Mouse (Mus musculus) T-helper 17 cell (primary cell): ENCODE results near the gene Nup160.

Experiments
- in situ Hi-C, 2 experiments: fragments of 300-600 bp; cut with MboI, MseI; formaldehyde crosslinking; loops; 1 replicate in 1 of 2; 2 replicates in 1 of 2; pipeline ENCODE4 v1.15.1; 2025; ENCODE audit warnings: high pct_unique_total_duplicates in 2 of 2

Nup160 gene

GRCm38 (mm10) chr2:90659639-90660038 is 17.4 kb upstream of the Nup160 start:
- in situ Hi-C loops, result loop anchor here in 1 of 2 experiments (25.0 kb wide), 1 partner anchor 472 kb away; no protein-coding TSS in a partner anchor

DNA sequence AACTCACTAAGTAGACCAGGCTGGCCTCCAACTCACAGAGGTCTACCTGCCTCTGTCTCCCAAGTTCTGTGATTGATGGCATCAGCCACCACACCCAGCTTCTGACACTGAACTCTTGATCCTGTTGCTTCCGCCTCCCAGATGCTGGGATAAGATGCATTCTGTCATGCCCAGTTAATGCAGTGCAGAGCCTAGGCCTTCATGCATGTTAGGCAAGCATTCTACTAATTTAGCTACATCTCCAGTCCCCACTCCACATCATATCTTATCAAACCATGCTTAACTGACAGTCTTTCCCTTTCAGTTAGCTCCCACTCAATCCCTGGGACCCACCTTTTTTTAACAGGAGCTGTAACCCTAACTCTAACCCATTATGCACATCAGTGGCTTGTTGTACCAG is 16.1 kb upstream of the Nup160 start:
- in situ Hi-C loops, result loop anchor here in 1 of 2 experiments (25.0 kb wide), 1 partner anchor 474 kb away; no protein-coding TSS in a partner anchor

- in situ Hi-C loops, result loop anchor here in 1 of 2 experiments (25.0 kb wide), 1 partner anchor 474 kb away; no protein-coding TSS in a partner anchor
Observed at GRCm38 (mm10) chr2:90661426-90661825, 15.6 kb upstream of the Nup160 start.

DNA sequence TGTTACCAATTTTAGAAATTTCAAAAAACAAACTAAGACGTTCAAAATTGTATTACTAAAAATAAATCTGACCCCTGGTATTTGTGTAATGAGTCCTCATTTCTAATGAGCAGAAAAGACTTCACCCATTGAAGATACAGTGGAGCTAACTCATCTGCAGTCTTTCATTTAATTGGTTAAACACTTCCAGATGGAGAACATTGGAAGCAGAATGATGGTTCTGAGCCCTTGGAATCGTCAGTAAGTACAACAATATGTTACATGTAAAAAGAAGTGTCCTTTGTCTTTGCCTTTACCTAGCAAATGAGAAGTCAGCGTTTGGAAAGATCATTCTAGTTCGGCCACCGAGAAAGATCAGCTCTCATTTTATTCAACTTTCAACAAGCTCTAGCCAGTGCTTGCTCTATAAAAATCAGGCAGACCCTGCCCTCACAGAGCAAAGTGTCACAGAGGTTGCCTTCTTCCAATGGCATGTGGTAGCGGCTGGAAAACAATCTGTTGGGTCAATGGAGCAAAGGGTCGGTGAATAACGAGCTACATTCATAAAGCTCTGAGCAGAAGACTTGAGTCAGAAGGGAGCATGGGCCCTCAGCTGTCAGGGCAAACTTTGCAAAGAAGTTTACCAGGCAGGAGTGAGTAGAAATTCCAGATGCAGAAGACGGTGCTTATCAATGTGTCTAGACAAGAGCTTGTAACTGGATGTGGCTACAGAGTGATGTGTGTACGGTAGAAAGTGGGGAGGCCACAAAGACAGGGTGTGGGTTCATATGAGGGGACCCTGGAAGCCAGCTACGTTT is 10.2 kb upstream of the Nup160 start:
- in situ Hi-C loops, result loop anchor here in 1 of 2 experiments (5.0 to 25.0 kb wide), 2 partner anchors 79 to 479 kb away; no protein-coding TSS in a partner anchor

DNA sequence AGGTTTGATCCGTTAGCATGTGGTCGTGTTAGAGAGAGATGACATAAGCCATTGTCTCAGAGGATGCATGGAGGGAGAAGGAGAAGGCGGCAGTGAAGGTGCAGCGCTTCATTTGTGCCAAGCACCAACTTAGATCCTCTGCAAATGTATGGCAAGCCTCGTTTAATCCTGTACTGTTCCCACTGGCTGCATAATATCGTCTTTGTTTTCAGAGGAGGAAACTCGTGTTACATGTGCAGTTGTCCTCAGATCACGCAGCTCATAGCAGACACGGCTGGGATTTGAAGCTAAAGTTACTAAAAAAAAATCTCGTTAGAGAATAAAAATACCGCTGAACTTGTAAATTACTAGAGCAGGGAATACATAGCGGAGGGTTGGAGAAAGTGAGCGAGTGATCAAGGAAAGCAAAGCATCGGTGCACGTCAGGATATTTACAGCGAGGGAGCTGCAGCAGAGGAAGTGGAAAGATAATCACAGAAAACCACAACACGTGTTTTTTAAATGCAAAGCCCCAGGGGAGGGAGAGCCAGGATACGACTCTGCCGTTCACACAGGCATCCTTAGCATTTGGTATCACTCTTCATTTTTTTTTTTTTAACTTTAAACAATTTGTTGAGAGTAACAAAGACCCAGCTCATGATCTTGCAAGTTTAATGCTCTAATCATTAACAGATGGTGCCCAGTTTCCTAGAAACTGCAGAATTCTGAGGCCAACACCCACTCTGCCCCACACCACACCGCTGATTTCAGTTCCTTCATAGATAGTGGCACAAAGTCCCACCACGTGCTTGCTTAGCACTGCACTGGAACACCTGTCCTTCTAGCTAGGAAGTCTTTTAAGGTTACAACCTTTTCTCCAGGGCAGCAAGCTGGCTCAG is 9.4 kb upstream of the Nup160 start:
- in situ Hi-C loops, result loop anchor here in 1 of 2 experiments (5.0 to 25.0 kb wide), 2 partner anchors 80 to 480 kb away; no protein-coding TSS in a partner anchor

DNA sequence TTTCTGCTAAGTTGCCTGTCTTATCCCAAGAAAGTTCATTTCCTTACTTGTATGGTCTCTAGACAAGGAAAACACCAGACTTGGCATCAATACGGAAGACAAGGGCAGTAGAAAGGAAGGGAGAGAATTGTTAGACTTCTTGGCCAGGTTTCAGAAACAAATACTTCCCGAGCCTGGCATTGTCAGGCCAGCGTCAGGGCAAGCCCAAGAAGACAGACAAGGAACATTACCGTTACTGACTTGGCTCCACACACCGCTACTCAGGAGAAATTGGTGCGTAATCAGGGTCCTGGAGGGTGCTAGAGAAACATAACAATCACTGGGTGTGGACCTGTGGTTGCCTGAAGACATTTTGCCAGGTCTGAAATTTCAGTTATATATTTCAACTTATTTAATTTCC is 6.7 kb upstream of the Nup160 start:
- in situ Hi-C loops, result loop anchor here in 1 of 2 experiments (10.0 to 25.0 kb wide), 2 partner anchors 483 to 1774 kb away; no protein-coding TSS in a partner anchor

- in situ Hi-C loops, result loop anchor here in 1 of 2 experiments (10.0 to 25.0 kb wide), 2 partner anchors 486 to 1771 kb away; no protein-coding TSS in a partner anchor
Observed at GRCm38 (mm10) chr2:90673339-90673738, 3.7 kb upstream of the Nup160 start.

- in situ Hi-C loops, result loop anchor here in 1 of 2 experiments (10.0 to 25.0 kb wide), 2 partner anchors 487 to 1770 kb away; no protein-coding TSS in a partner anchor
Observed at GRCm38 (mm10) chr2:90674555-90674954, 2.5 kb upstream of the Nup160 start.

DNA sequence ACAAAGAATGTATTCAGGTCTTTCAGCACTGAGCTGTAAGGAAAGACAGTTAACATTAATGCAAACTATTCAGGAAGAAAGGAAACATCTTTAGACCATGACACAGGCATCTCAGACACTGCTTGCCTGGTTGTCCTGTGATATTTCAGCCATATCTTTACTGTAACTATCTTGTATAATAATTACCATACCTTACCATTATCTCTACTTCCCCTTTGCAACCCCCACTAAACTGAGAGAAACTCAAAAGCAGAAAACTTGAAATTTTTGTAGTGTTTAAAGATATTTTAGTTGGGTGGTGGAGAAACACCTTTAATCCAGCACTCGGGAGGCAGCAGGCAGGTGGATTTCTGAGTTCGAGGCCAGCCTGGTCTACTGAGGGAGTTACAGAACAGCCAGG is 1.5 kb upstream of the Nup160 start:
- in situ Hi-C loops, result loop anchor here (5.0 to 10.0 kb wide), 2 partner anchors 208 to 1769 kb away; no protein-coding TSS in a partner anchor

- in situ Hi-C loops, result loop anchor here (5.0 to 10.0 kb wide), 2 partner anchors 211 to 1766 kb away; no protein-coding TSS in a partner anchor
Observed at GRCm38 (mm10) chr2:90678256-90679060, 1.4 kb downstream of the Nup160 start.

DNA sequence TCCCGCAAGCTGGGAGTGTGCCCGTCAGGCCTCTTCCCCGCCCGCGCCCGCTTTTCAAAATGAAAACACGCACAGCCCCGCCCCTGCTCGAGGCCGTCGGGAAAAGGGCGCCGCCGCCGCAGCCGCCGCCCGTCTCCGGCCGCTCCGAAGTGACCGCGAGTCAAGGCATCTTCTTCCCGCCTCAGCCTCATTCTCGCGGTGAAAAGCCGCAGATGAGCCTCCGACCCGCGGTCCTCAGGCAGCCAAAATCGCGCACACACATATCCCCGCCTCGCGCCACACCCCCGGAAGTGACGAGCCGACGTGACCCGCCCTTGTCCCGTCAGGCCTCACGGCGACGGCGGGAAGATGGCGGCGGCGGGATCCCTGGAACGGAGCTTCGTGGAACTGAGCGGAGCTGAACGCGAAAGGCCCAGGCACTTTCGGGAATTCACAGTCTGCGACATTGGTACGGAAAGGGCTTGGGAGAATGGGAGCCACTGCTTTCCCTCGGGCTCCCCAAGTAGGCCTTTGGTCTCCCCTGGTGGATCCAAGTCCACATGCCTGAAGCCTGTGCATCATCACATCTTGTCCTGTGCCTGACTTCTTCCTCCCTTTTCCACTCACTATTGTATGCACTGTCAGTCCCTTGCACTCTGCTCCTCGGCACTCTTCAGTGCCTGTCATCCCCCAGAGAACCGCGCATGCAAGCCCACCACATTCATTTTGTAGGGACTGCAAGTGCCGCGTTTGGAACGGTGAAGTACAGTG is 2.2 kb downstream of the Nup160 start:
- in situ Hi-C loops, result loop anchor here (5.0 to 10.0 kb wide), 2 partner anchors 212 to 1766 kb away; no protein-coding TSS in a partner anchor

GRCm38 (mm10) chr2:90700943-90701342 is 23.9 kb downstream of the Nup160 start:
- in situ Hi-C loops, result loop anchor here in 1 of 2 experiments (5.0 to 10.0 kb wide), 3 partner anchors 71 to 874 kb away; no protein-coding TSS in a partner anchor

- in situ Hi-C loops, result loop anchor here in 1 of 2 experiments (10.0 kb wide), 2 partner anchors 456 to 866 kb away; no protein-coding TSS in a partner anchor
Observed at GRCm38 (mm10) chr2:90708548-90708947, 31.5 kb downstream of the Nup160 start.

DNA sequence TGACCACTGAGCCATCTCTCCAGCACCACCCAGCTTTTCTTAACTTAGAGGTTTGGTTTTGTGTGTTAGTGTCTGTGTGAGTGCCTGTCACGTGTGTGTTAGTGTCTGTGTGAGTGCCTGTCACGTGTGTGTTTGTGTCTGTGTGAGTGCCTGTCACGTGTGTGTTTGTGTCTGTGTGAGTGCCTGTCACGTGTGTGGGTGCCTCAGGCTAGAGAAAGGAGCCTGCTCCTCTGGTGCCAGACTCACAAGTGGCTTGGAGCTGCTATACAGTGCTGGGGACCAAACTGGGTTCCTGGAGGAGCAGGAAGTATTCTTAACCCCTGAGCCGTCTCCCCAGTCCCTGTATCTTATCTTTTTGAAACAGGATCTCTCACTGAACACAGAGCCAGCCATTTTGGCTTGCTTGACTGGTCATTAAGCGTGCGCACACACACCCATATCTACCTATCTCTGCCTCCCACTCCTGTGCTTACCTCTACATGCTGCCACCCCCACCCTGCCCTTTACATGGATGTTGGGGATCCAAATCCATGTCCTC is 38.6 kb downstream of the Nup160 start:
- in situ Hi-C loops, result no loop called here

DNA sequence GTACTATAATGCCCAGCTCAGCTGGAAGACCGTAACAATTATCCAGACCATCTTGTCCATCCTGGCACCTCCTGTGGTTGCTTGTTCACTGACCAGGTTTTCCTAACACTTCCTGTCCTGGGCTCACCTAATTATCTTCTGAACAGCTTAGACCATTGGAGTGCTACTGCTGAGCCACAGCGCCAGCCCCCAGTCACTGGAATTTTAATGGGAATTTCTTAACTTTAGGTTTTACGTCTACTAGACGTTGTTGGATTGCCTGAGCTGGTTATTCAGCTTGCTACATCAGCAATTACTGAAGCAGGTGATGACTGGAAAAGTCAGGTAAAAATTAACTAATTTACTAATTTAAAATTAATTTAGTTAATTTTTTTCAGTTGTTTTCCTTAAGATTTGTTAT is 40.4 kb downstream of the Nup160 start:
- in situ Hi-C loops, result no loop called here

- in situ Hi-C loops, result no loop called here
Observed at GRCm38 (mm10) chr2:90717948-90718347, 40.9 kb downstream of the Nup160 start.

GRCm38 (mm10) chr2:90726818-90727217 is 49.8 kb downstream of the Nup160 start:
- in situ Hi-C loops, result no loop called here

- in situ Hi-C loops, result no loop called here
Observed at GRCm38 (mm10) chr2:90735326-90735725, 58.3 kb downstream of the Nup160 start.

DNA sequence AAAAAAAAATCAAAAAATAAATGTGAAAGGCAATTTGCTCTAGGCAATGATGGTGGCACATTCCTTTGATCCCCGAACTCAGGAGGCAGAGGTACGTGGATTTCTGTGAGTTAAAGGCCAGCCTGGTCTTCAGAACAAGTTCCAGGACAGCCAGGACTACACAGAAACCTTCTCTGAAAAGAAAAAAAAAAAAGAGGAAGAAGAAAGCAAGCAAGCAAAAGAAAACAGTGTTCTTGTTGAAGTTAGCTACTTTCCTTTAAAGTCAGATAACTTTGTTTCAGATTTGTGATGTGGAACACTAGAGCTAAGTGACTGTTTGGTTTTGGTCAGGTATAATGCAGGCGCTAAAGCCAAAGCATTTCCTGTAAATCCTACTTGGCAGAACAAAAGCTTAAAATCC is 61.8 kb downstream of the Nup160 start:
- in situ Hi-C loops, result no loop called here
